Mouse (Mus musculus) intestine, embryonic 15.5 days (tissue): ENCODE data around the gene Primpol. TPM values are rescaled to one million over a fixed set of nuclear protein-coding genes. Genes with fewer than 3 reads are reported as not detected.

Source experiments
- ATAC-seq: fragments of 200-750 bp; cut with Nextera tagmentation; 2 replicates; pipeline ENCODE4 v1.8.0; 2017; ENCODE audit warnings: moderate TSS enrichment, moderate library complexity
- H3K27ac ChIP-seq: fragments of 300-500 bp; sonication (generic); 2 replicates; pipeline ENCODE4 v1.5.1; 2015; ENCODE audit warnings: mild to moderate bottlenecking, inconsistent platforms
- H3K27me3 ChIP-seq: fragments of 300-500 bp; sonication (generic); replicated peaks from 2 replicates; pipeline ENCODE4 v1.6.1; 2015; ENCODE audit warnings: inconsistent platforms
- H3K36me3 ChIP-seq: fragments of 300-500 bp; sonication (generic); 2 replicates; pipeline ENCODE4 v1.6.1; 2015; ENCODE audit warnings: inconsistent platforms
- H3K4me1 ChIP-seq: fragments of 300-500 bp; sonication (generic); replicated peaks from 2 replicates; pipeline ENCODE4 v1.6.1; 2015; ENCODE audit warnings: inconsistent platforms
- H3K4me2 ChIP-seq: fragments of 300-500 bp; sonication (generic); replicated peaks from 2 replicates; pipeline ENCODE4 v1.6.1; 2015; ENCODE audit warnings: mild to moderate bottlenecking, inconsistent platforms
- H3K4me3 ChIP-seq: fragments of 300-500 bp; sonication (generic); replicated peaks from 2 replicates; pipeline ENCODE4 v1.5.1; 2015; ENCODE audit warnings: inconsistent platforms
- H3K9ac ChIP-seq: fragments of 300-500 bp; sonication (generic); 2 replicates; pipeline ENCODE4 v1.6.1; 2015; ENCODE audit warnings: inconsistent platforms
- H3K9me3 ChIP-seq: fragments of 300-500 bp; sonication (generic); 2 replicates; pipeline ENCODE4 v1.6.1; 2016; ENCODE audit warnings: inconsistent platforms
- WGBS: fragments of 180-500 bp; shearing (Covaris S2); methylation state at CpG from one replicate; pipeline ENCODE4 v1.1.7; 2015; 5-methylcytosine and 5-hydroxymethylcytosine counted together
- polyA plus RNA-seq: library from polyadenylated mRNA; unstranded; fragments of >200 nt; fragmentation: Nextera tagmentation; extraction: Ambion mirVana; gene quantifications from 2 replicates; pipeline ENCODE4 v1.2.1, GENCODE M21; 2015

Gene Primpol
- 13.4 and 14.8 TPM in 2 replicates for polyA plus RNA-seq

DNA sequence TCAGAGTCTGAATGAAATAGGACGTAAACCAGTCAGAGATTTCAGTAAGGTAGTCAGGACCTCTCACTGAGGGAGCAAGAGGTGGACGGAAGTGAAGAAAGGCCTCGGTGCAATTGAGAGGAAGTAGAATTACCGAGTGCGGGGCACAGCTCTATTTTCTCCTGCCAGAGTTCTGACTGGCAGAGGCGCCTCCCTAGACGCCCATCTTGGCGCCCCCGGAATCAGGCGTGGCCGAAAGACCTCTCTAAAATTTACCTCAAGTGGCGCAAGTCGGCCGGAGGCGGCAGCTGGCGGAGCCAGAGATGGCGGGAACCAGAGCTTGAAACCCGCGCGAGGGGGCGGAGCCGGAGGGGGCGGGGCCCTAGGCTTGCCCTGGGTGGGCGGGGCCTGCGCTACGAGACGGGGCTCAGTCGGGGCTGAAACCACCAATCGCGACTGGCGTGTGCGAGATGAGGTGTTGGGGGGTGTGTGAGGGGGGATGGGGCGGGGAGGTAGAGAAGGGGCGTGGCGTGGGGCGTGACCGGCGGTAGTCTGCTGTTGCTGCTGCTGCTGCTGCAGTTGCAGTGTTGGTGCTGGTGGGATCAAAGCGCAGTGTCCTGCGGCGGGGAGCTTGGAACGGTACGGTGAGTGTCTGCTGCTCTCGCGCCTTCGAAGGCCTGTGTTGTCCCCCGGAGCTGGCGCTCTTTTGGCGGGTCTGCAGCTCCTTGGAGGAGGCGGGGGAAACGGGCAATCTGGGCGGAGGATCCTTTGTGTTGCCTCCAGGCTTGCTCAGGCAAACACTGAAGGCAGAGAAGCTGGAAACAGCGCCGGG lies at the start of gene Primpol, which contains the start of gene Casp3:
Primpol (minus strand) TSS at position 334 of the 811 bp plus-strand sequence.
Casp3 (plus strand) TSS at position 413 of the 811 bp plus-strand sequence.
- Histone ChIP-seq H3K27me3 (no peaks in the 10 kb centered on the region), H3K36me3 (no peaks in the 10 kb centered on the region), H3K4me2 (peak within 1 kb of the TSS; percentile 82), H3K4me1 (peaks cover 13% of the 10 kb centered on the region; the same call in 1 of the 2 replicates), H3K9me3 (no peaks in the 10 kb centered on the region), H3K27ac (peak within 1 kb of the TSS; percentile 87), H3K9ac (peak within 1 kb of the TSS; percentile 88), H3K4me3 (peak within 1 kb of the TSS; percentile 79)
- peak; percentile 98 for ATAC-seq
- WGBS, result under 1% methylated on average over 54 of the region's 54 CpGs

DNA sequence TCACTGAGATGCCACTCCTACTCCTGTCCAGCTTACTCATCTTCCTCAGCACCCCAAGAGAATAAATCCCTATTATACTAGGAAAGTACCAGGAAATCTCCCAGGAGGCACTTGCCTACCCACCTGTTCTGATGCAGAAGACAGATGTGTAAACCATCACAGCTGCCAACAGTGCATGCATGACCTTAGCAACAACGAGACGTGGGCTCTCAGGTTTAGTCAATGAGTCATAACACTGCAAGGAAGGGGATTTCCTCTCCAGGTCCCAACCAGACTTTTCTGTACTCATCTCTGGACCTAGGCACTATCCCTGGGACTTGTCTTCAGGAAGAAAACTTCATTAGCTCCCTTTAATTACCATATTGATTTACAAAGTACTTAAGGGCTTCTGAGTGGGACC lies 38.9 kb upstream of the Primpol start:
- WGBS, result 64% methylated on average over 2 of the region's 2 CpGs

DNA sequence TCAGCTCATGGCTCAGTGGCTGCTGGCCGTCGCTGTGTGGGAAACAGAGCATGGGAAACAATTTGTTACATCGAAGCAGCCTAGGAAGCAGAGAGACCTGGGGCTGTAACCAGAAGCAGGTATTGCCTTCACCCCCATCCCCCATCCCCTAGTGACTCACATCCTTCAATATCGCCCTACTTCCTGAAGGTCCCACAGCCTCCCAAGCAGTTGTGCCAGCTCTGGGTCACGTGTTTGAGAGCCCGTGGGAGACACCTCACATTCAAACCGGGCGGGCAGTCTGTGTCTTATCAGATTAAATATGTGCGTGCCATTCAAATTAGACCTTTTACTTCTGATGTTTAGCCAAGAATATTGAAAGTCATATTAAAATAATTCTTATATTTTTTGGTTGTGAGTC lies 34.9 kb upstream of the Primpol start:
- H3K9ac ChIP-seq, result no peak overlapping the region
- H3K36me3 ChIP-seq, result no peaks in the 10 kb centered on the region
- no peaks in the 10 kb centered on the region for H3K4me1 ChIP-seq
- no peak overlapping the region for H3K27ac ChIP-seq
- no peak overlapping the region for H3K4me2 ChIP-seq
- ATAC-seq, result no peak
- H3K27me3 ChIP-seq, result no peaks in the 10 kb centered on the region
- 68% methylated on average over 9 of the region's 9 CpGs for WGBS
- H3K4me3 ChIP-seq, result no peak overlapping the region
- H3K9me3 ChIP-seq, result no peaks in the 10 kb centered on the region

More for the DNA sequence above, 38.9 kb upstream of the Primpol start:
- no peak overlapping the region for H3K9ac ChIP-seq
- no peaks in the 10 kb centered on the region for H3K4me1 ChIP-seq
- ATAC-seq, result no peak
- no peaks in the 10 kb centered on the region for H3K27me3 ChIP-seq
- no peaks in the 10 kb centered on the region for H3K36me3 ChIP-seq
- no peak overlapping the region for H3K4me2 ChIP-seq
- H3K27ac ChIP-seq, result no peak overlapping the region
- H3K9me3 ChIP-seq, result no peaks in the 10 kb centered on the region
- no peak overlapping the region for H3K4me3 ChIP-seq

DNA sequence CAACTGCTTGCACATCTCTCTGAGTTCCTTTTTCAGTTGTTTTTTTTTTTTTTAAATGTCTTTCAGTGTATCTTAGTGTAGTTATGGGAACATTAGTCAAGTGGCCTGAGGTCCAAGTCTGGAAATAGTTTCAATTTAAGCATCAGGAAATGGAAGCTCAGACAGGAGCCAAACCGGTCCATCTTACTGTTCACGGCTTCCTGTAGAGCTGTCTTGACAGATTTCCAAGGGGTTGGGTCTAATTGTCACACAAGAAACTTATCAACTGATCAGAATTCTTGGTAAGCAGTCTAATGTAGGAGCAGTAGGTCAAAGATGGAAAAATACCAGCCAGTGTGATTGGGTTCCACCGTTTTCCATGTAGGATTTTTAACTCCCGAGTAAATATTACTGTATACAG lies 31.4 kb upstream of the Primpol start:
- no peaks in the 10 kb centered on the region for H3K4me1 ChIP-seq
- ATAC-seq, result no peak
- no peak overlapping the region for H3K9ac ChIP-seq
- no peak overlapping the region for H3K4me3 ChIP-seq
- no peaks in the 10 kb centered on the region for H3K36me3 ChIP-seq
- H3K27me3 ChIP-seq, result no peaks in the 10 kb centered on the region
- H3K27ac ChIP-seq, result no peak overlapping the region
- no peaks in the 10 kb centered on the region for H3K9me3 ChIP-seq
- H3K4me2 ChIP-seq, result no peak overlapping the region
- WGBS, result 80% methylated on average over 4 of the region's 4 CpGs

DNA sequence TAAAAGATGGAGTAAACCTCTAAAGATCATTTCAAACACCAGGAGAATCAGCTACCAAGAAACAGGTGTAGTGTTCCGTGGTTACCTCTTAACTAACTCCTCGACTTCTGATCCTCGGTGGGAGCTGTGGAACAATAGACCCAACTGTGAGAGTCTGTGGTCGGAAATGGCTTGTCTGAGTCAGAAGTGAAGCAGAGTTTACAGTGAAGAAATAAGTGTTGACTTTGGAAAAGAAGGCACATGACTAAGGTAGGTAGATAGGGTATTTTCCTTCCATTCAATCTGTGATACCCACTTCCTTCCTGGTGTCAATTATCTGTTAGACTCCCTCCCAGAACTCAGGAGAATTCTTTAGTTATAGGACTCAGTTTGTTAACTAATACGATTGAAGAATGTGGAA lies 24.3 kb upstream of the Primpol start:
- Histone ChIP-seq H3K36me3 (0 out of 2 replicates have a peak, but pooled peaks cover under 1% of the 10 kb centered on the region), H3K4me1 (peaks cover 3% of the 10 kb centered on the region; the same call in 1 of the 2 replicates), H3K4me2 (no peak overlapping the region), H3K4me3 (no peak overlapping the region), H3K27me3 (no peaks in the 10 kb centered on the region), H3K27ac (no peak overlapping the region), H3K9ac (no peak overlapping the region), H3K9me3 (no peaks in the 10 kb centered on the region)
- 87% methylated on average over 5 of the region's 5 CpGs for WGBS
- no peak for ATAC-seq

GRCm38 (mm10) chr8:46639852-46640251 lies 22.8 kb upstream of the Primpol start:
- peaks cover 7% of the 10 kb centered on the region for H3K36me3 ChIP-seq
- ATAC-seq, result no peak
- no peaks in the 10 kb centered on the region for H3K9me3 ChIP-seq
- 80% methylated on average over 5 of the region's 5 CpGs for WGBS
- H3K4me2 ChIP-seq, result no peak overlapping the region
- no peak overlapping the region for H3K27ac ChIP-seq
- no peaks in the 10 kb centered on the region for H3K27me3 ChIP-seq
- H3K4me3 ChIP-seq, result no peak overlapping the region
- H3K4me1 ChIP-seq, result peaks cover 3% of the 10 kb centered on the region; the same call in 1 of the 2 replicates
- no peak overlapping the region for H3K9ac ChIP-seq

- Histone ChIP-seq H3K27me3 (no peaks in the 10 kb centered on the region), H3K9ac (no peak overlapping the region), H3K4me1 (peaks cover 3% of the 10 kb centered on the region; the same call in 1 of the 2 replicates), H3K4me2 (no peak overlapping the region), H3K27ac (peak overlapping the region; percentile 56; the same call in 1 of the 2 replicates), H3K36me3 (peaks cover 11% of the 10 kb centered on the region), H3K4me3 (no peak overlapping the region), H3K9me3 (no peaks in the 10 kb centered on the region)
- 33% methylated on average over 6 of the region's 6 CpGs for WGBS
- ATAC-seq, result peak; percentile 78
Measured at GRCm38 (mm10) chr8:46639010-46639571, 22.1 kb upstream of the Primpol start.

DNA sequence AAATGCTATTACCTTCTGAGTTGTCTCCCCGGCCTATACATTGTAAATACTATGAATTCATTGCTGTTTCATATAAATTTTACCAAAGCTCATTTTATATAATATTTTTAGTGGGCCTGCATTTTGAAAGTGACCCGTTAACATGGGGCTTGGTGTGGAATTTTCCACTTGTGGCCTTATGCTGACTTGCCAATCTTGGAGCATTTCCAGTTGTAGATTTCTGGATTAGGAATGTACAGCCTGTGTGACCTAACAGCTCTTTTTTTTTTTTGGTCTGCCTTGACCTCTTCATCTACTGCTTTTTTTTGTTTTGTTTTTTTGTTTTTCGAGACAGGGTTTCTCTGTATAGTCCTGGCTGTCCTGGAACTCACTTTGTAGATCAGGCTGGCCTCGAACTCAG lies 13.9 kb upstream of the Primpol start:
- H3K9me3 ChIP-seq, result no peaks in the 10 kb centered on the region
- 95% methylated on average over 4 of the region's 4 CpGs for WGBS
- H3K27ac ChIP-seq, result no peak overlapping the region
- H3K27me3 ChIP-seq, result no peaks in the 10 kb centered on the region
- H3K9ac ChIP-seq, result no peak overlapping the region
- H3K4me3 ChIP-seq, result no peak overlapping the region
- no peak overlapping the region for H3K4me2 ChIP-seq
- peaks cover 13% of the 10 kb centered on the region for H3K36me3 ChIP-seq
- ATAC-seq, result no peak
- H3K4me1 ChIP-seq, result no peaks in the 10 kb centered on the region

DNA sequence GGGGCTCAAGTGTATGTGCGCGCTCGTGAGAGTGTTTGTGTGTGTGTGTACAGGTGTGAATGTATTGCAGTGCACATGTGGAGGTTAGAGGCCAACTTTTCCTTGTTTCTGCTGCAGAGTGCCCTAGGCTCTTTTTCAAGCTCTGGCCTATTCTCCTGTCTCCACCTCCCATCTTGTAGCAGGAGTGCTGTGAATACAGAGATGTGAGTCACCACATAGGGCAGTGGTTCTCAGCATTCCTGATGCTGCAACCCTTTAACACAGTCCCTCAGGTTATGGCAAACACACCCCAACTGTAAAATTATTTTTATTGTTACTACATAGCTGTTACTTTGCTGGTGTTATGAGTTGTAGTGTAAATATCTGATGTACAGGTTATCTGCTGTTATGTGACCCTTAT lies 13.4 kb upstream of the Primpol start:
- ATAC-seq, result no peak
- H3K9me3 ChIP-seq, result no peaks in the 10 kb centered on the region
- H3K36me3 ChIP-seq, result peaks cover 13% of the 10 kb centered on the region
- H3K4me3 ChIP-seq, result no peak overlapping the region
- H3K9ac ChIP-seq, result no peak overlapping the region
- 97% methylated on average over 3 of the region's 3 CpGs for WGBS
- H3K4me2 ChIP-seq, result no peak overlapping the region
- no peak overlapping the region for H3K27ac ChIP-seq
- H3K4me1 ChIP-seq, result no peaks in the 10 kb centered on the region
- no peaks in the 10 kb centered on the region for H3K27me3 ChIP-seq

GRCm38 (mm10) chr8:46628645-46629044 lies 11.6 kb upstream of the Primpol start:
- H3K36me3 ChIP-seq, result peaks cover 5% of the 10 kb centered on the region; the same call in 1 of the 2 replicates

DNA sequence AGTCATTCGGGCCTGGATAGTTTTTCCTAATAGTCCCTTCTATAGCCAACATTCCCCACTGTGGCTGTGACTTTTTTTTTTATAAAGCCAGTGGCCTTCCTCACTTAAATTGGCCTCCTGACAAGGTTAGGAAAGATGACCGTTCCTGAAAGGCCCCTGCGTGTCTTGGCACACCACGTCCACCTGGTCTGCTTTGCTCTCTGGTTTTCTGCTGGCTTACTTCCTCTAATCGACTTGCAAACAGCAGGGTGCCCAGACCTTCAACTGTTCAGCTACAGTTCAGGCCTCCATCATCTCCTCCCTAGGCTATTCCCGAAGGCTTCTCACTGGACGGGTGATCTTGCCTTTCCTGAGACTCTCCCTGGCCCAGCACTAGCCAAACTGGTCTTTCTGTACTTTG lies 10.9 kb upstream of the Primpol start:
- ATAC-seq, result no peak
- H3K9me3 ChIP-seq, result no peaks in the 10 kb centered on the region
- no peaks in the 10 kb centered on the region for H3K4me1 ChIP-seq
- no peaks in the 10 kb centered on the region for H3K27me3 ChIP-seq
- no peak overlapping the region for H3K9ac ChIP-seq
- H3K27ac ChIP-seq, result no peak overlapping the region
- H3K4me3 ChIP-seq, result no peak overlapping the region
- H3K4me2 ChIP-seq, result no peak overlapping the region
- WGBS, result 85% methylated on average over 7 of the region's 7 CpGs
- peaks cover 5% of the 10 kb centered on the region; the same call in 1 of the 2 replicates for H3K36me3 ChIP-seq

More at GRCm38 (mm10) chr8:46628645-46629044, 11.6 kb upstream of the Primpol start:
- Histone ChIP-seq H3K9me3 (no peaks in the 10 kb centered on the region), H3K27ac (no peak overlapping the region), H3K4me1 (no peaks in the 10 kb centered on the region), H3K4me3 (no peak overlapping the region), H3K4me2 (no peak overlapping the region), H3K27me3 (no peaks in the 10 kb centered on the region), H3K9ac (no peak overlapping the region)
- WGBS, result 96% methylated on average over 1 of the region's 1 CpGs
- no peak for ATAC-seq

GRCm38 (mm10) chr8:46626642-46627041 lies 9.6 kb upstream of the Primpol start:
- Histone ChIP-seq H3K36me3 (no peaks in the 10 kb centered on the region), H3K4me3 (no peak overlapping the region), H3K4me2 (no peak overlapping the region), H3K9me3 (no peaks in the 10 kb centered on the region), H3K27me3 (no peaks in the 10 kb centered on the region), H3K27ac (no peak overlapping the region), H3K4me1 (no peaks in the 10 kb centered on the region), H3K9ac (no peak overlapping the region)
- no peak for ATAC-seq
- 97% methylated on average over 5 of the region's 5 CpGs for WGBS
